Mouse (Mus musculus): ENCODE data around the gene Rpn2. TPM values are rescaled to one million over a fixed set of nuclear protein-coding genes. Genes with fewer than 3 reads are reported as not detected.
A peak's percentile ranks its signal among the peaks of the same experiment; 100 is the strongest.

The Rpn2 gene
- polyA plus RNA-seq, 1 experiment: 95.1 TPM

GRCm38 (mm10) chr2:157347361-157348159, 68.7 kb downstream of the Rpn2 start, which contains the start of gene Ghrh:
Ghrh (minus strand) TSS chr2:157347506.
- Histone ChIP-seq H3K27ac (ENCODE audit: insufficient read depth, low read length) (no peak within 1 kb of the TSS), H3K4me1 (ENCODE audit: control insufficient read depth, insufficient read depth, insufficient read length) (no peaks in the 10 kb centered on the region), H3K36me3 (ENCODE audit: control insufficient read depth, insufficient read depth, low read length) (no peaks in the 10 kb centered on the region), H3K27me3 (ENCODE audit: control insufficient read depth, insufficient read depth, low read length) (no peaks in the 10 kb centered on the region), H3K4me3 (ENCODE audit: extremely low read depth, insufficient read depth, insufficient read length) (no peak within 1 kb of the TSS)
- no peak for TF ChIP-seq CTCF (IDR thresholded peaks at IDR 0.05; ENCODE audit: extremely low read depth, insufficient read depth, insufficient read length, insufficient replicate concordance)
- no peak for TF ChIP-seq POLR2A (IDR thresholded peaks at IDR 0.05; ENCODE audit: low read depth, low read length)
- WGBS: 84% methylated on average over 26 of the region's 26 CpGs
- DNase-seq (ENCODE audit: low read depth in 1 of 2, low spot score in 2 of 2): no peak

DNA sequence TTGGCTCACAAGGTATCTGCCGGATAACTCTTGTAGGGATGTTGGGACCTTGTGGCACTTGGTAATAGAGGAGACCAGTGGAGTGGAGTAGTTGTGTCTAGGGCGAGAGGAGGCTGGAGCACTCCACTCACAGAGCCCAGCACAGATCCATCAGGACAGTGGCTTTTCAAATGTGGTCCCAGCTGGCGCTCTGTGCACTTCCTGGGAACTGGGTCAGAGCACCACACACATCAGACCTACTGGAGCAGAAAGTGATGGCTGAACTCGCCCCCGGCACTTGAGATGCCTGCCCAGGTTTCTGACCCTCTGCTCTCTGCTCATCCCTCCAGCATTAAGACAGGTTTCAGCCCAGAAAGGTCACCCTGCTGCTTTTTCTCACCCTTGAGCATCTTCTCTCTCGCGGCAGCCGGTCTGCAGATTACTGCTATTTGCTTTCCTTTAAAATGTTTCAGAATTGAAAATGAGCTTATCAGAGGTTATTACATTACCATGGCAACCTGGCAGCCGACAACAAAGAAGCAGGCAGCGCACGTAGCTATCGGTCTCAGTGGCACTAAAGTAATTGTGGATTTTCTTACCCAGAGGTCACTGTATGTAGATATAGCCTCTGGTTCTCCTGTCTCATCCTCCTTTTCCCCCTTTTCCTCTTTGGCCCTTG, 70.4 kb downstream of the Rpn2 start:
- Histone ChIP-seq H3K4me1 (ENCODE audit: control insufficient read depth, insufficient read depth, insufficient read length) (no peaks in the 10 kb centered on the region), H3K36me3 (ENCODE audit: control insufficient read depth, insufficient read depth, low read length) (no peaks in the 10 kb centered on the region), H3K27me3 (ENCODE audit: control insufficient read depth, insufficient read depth, low read length) (no peaks in the 10 kb centered on the region), H3K27ac (ENCODE audit: insufficient read depth, low read length) (no peak overlapping the region), H3K4me3 (ENCODE audit: extremely low read depth, insufficient read depth, insufficient read length) (no peak overlapping the region)
- DNase-seq (ENCODE audit: low read depth in 1 of 2, low spot score in 2 of 2): no peak
- WGBS: 81% methylated on average over 12 of the region's 12 CpGs
- TF ChIP-seq CTCF (IDR thresholded peaks at IDR 0.05; ENCODE audit: extremely low read depth, insufficient read depth, insufficient read length, insufficient replicate concordance) (no peak), POLR2A (IDR thresholded peaks at IDR 0.05; ENCODE audit: low read depth, low read length) (no peak)

DNA sequence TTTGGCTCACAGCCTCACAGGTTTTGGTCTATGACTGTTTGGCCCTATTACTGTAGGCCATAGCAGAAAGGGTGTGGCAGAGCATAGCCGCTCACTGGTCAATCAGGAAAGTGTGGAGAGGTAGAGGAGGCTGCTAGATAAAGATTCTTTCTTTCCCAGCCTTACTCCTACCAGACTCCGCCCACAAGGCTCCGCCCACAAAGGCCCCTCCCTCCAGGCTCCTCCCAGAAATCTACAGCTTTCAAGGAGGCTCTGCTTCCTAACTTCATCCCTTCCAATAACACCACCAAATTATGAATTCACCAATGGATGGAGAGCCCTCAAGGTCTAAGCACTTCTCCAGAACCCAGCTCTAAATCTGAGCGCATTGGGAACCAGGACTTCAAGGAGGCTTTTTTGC, 74.4 kb downstream of the Rpn2 start:
- Histone ChIP-seq H3K27ac (ENCODE audit: insufficient read depth, low read length) (no peak overlapping the region), H3K36me3 (ENCODE audit: control insufficient read depth, insufficient read depth, low read length) (no peaks in the 10 kb centered on the region), H3K27me3 (ENCODE audit: control insufficient read depth, insufficient read depth, low read length) (no peaks in the 10 kb centered on the region), H3K4me1 (ENCODE audit: control insufficient read depth, insufficient read depth, insufficient read length) (no peaks in the 10 kb centered on the region), H3K4me3 (ENCODE audit: extremely low read depth, insufficient read depth, insufficient read length) (no peak overlapping the region)
- 83% methylated on average over 4 of the region's 4 CpGs for WGBS
- no peak for DNase-seq (ENCODE audit: low read depth in 1 of 2, low spot score in 2 of 2)
- TF ChIP-seq CTCF (IDR thresholded peaks at IDR 0.05; ENCODE audit: extremely low read depth, insufficient read depth, insufficient read length, insufficient replicate concordance) (no peak), POLR2A (IDR thresholded peaks at IDR 0.05; ENCODE audit: low read depth, low read length) (no peak)

- Histone ChIP-seq H3K27me3 (ENCODE audit: control insufficient read depth, insufficient read depth, low read length) (no peaks in the 10 kb centered on the region), H3K4me3 (ENCODE audit: extremely low read depth, insufficient read depth, insufficient read length) (no peak overlapping the region), H3K27ac (ENCODE audit: insufficient read depth, low read length) (no peak overlapping the region), H3K36me3 (ENCODE audit: control insufficient read depth, insufficient read depth, low read length) (no peaks in the 10 kb centered on the region), H3K4me1 (ENCODE audit: control insufficient read depth, insufficient read depth, insufficient read length) (no peaks in the 10 kb centered on the region)
- no peak for DNase-seq (ENCODE audit: low read depth in 1 of 2, low spot score in 2 of 2)
- WGBS: 83% methylated on average over 3 of the region's 3 CpGs
- TF ChIP-seq POLR2A (IDR thresholded peaks at IDR 0.05; ENCODE audit: low read depth, low read length) (no peak), CTCF (IDR thresholded peaks at IDR 0.05; ENCODE audit: extremely low read depth, insufficient read depth, insufficient read length, insufficient replicate concordance) (no peak)
These were observed 75.3 kb downstream of the Rpn2 start for GRCm38 (mm10) chr2:157354106-157354505.

GRCm38 (mm10) chr2:157360028-157360427, 81.2 kb downstream of the Rpn2 start:
- TF ChIP-seq POLR2A (IDR thresholded peaks at IDR 0.05; ENCODE audit: low read depth, low read length) (no peak), CTCF (IDR thresholded peaks at IDR 0.05; ENCODE audit: extremely low read depth, insufficient read depth, insufficient read length, insufficient replicate concordance) (no peak)
- DNase-seq (ENCODE audit: low read depth in 1 of 2, low spot score in 2 of 2): no peak
- Histone ChIP-seq H3K4me1 (ENCODE audit: control insufficient read depth, insufficient read depth, insufficient read length) (no peaks in the 10 kb centered on the region), H3K27me3 (ENCODE audit: control insufficient read depth, insufficient read depth, low read length) (no peaks in the 10 kb centered on the region), H3K27ac (ENCODE audit: insufficient read depth, low read length) (no peak overlapping the region), H3K36me3 (ENCODE audit: control insufficient read depth, insufficient read depth, low read length) (no peaks in the 10 kb centered on the region), H3K4me3 (ENCODE audit: extremely low read depth, insufficient read depth, insufficient read length) (no peak overlapping the region)
- WGBS: 86% methylated on average over 5 of the region's 5 CpGs

DNA sequence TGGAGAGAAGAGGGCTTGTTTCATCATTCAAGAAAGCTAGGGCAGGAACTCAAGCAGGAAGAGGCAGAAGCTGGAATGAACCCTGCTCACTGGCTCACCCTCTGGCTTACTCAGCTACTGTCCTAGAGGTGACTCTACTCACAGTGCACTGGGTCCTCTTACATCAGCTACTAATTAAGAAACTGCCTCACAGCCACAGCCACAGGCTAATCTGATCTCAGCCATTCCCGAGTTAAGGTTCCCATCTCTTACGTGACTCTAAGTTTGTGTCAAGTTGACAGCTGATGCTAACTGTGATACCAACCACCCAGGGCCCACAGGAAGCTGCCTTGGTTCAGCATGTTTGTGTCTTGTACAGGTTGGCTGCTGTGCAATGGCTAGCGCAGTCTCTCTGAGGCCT, 84.2 kb downstream of the Rpn2 start:
- no peak for DNase-seq (ENCODE audit: low read depth in 1 of 2, low spot score in 2 of 2)
- H3K36me3 ChIP-seq (ENCODE audit: control insufficient read depth, insufficient read depth, low read length): no peaks in the 10 kb centered on the region
- no peak overlapping the region for H3K27ac ChIP-seq (ENCODE audit: insufficient read depth, low read length)
- H3K27me3 ChIP-seq (ENCODE audit: control insufficient read depth, insufficient read depth, low read length): no peaks in the 10 kb centered on the region
- TF ChIP-seq POLR2A (IDR thresholded peaks at IDR 0.05; ENCODE audit: low read depth, low read length) (no peak), CTCF (IDR thresholded peaks at IDR 0.05; ENCODE audit: extremely low read depth, insufficient read depth, insufficient read length, insufficient replicate concordance) (no peak)
- peaks cover 5% of the 10 kb centered on the region; the same call in 1 of the 2 replicates for H3K4me1 ChIP-seq (ENCODE audit: control insufficient read depth, insufficient read depth, insufficient read length)
- no peak overlapping the region for H3K4me3 ChIP-seq (ENCODE audit: extremely low read depth, insufficient read depth, insufficient read length)
- 69% methylated on average over 3 of the region's 3 CpGs for WGBS

GRCm38 (mm10) chr2:157366762-157367161, 87.9 kb downstream of the Rpn2 start:
- H3K36me3 ChIP-seq (ENCODE audit: control insufficient read depth, insufficient read depth, low read length): no peaks in the 10 kb centered on the region
- no peak overlapping the region for H3K27ac ChIP-seq (ENCODE audit: insufficient read depth, low read length)
- peaks cover 5% of the 10 kb centered on the region; the same call in 1 of the 2 replicates for H3K4me1 ChIP-seq (ENCODE audit: control insufficient read depth, insufficient read depth, insufficient read length)
- H3K27me3 ChIP-seq (ENCODE audit: control insufficient read depth, insufficient read depth, low read length): no peaks in the 10 kb centered on the region
- DNase-seq (ENCODE audit: low read depth in 1 of 2, low spot score in 2 of 2): peak in 1 of 2 experiments; percentile 15
- TF ChIP-seq POLR2A (IDR thresholded peaks at IDR 0.05; ENCODE audit: low read depth, low read length): no peak
- TF ChIP-seq CTCF (IDR thresholded peaks at IDR 0.05; ENCODE audit: extremely low read depth, insufficient read depth, insufficient read length, insufficient replicate concordance): no peak
- H3K4me3 ChIP-seq (ENCODE audit: extremely low read depth, insufficient read depth, insufficient read length): no peak overlapping the region
- 47% methylated on average over 9 of the region's 9 CpGs for WGBS

Measured in spleen, adult 2 months (tissue).